ENCODE assay signal across 15 mouse cellular contexts in genomic region chr7:64667959-64668358, GRCm38 (mm10).
"Had no signal": no experiment of that assay in that cellular context is flagged by ENCODE, and none has a peak within 500 bp of the region (broad histone marks: within the 10 kb centered on the region; RNA-seq: fewer than 3 reads in every experiment).

No protein-coding gene starts in this region.

- H3K4me3 ChIP-seq: neural tube, embryonic 15.5 days; stomach, embryonic 15.5 days had no signal

- H3K9me3 ChIP-seq: neural tube, embryonic 15.5 days; stomach, embryonic 15.5 days had no signal

- H3K4me1 ChIP-seq: stomach, embryonic 15.5 days had no signal

- H3K4me2 ChIP-seq: neural tube, embryonic 15.5 days; stomach, embryonic 15.5 days had no signal

- H3K36me3 ChIP-seq: neural tube, embryonic 15.5 days; stomach, embryonic 15.5 days had no signal

- H3K27me3 ChIP-seq: neural tube, embryonic 15.5 days; stomach, embryonic 15.5 days had no signal

- DNase-seq: retina, postnatal 1 day; right cerebral cortex, adult 18-20 months; right cerebral cortex, postnatal 14 days; right cerebral cortex, postnatal 25 days; right cerebral cortex, postnatal 4 days; spleen, adult 18-20 months; thymus, adult 18-20 months; thymus, adult 2 months; thymus, postnatal 14 days; thymus, postnatal 25 days; thymus, postnatal 36 days; thymus, postnatal 4 days had no signal

- H3K27ac ChIP-seq: neural tube, embryonic 15.5 days; stomach, embryonic 15.5 days; stomach, postnatal 0 days had no signal

- H3K9ac ChIP-seq: neural tube, embryonic 15.5 days; stomach, embryonic 15.5 days had no signal
